Mouse (Mus musculus) kidney, postnatal 10 days (tissue): ENCODE measurements around the gene Rreb1.

Source experiments
- DNase-seq: peaks from one replicate; pipeline ENCODE4 v3.0.0; 2021; ENCODE audit warnings: mixed read lengths

Gene Rreb1

GRCm38 (mm10) chr13:37923643-37924460, 145.7 kb downstream of the Rreb1 start:
- no peak for DNase-seq

- DNase-seq: no peak
Measured at GRCm38 (mm10) chr13:37924461-37924948, 146.3 kb downstream of the Rreb1 start.

- no peak for DNase-seq
Measured at GRCm38 (mm10) chr13:37926394-37926793, 148.2 kb downstream of the Rreb1 start.

- DNase-seq: no peak
Measured at GRCm38 (mm10) chr13:37929532-37929931, 151.3 kb downstream of the Rreb1 start.

GRCm38 (mm10) chr13:37930091-37930490, 151.9 kb downstream of the Rreb1 start:
- no peak for DNase-seq

GRCm38 (mm10) chr13:37930621-37931020, 152.4 kb downstream of the Rreb1 start:
- no peak for DNase-seq

GRCm38 (mm10) chr13:37931210-37931922, 153.2 kb downstream of the Rreb1 start:
- DNase-seq: peak; percentile 66

GRCm38 (mm10) chr13:37934075-37934474, 155.9 kb downstream of the Rreb1 start:
- DNase-seq: no peak

GRCm38 (mm10) chr13:37934920-37935319, 156.7 kb downstream of the Rreb1 start:
- DNase-seq: no peak

- DNase-seq: no peak
Measured at GRCm38 (mm10) chr13:37936351-37936750, 158.2 kb downstream of the Rreb1 start.

GRCm38 (mm10) chr13:37940167-37940566, 162.0 kb downstream of the Rreb1 start:
- DNase-seq: no peak

- DNase-seq: no peak
Measured at GRCm38 (mm10) chr13:37940649-37941048, 162.4 kb downstream of the Rreb1 start.

GRCm38 (mm10) chr13:37941138-37941645, 163.0 kb downstream of the Rreb1 start:
- no peak for DNase-seq

GRCm38 (mm10) chr13:37941950-37942886, 164.0 kb downstream of the Rreb1 start:
- DNase-seq: peak; percentile 57

GRCm38 (mm10) chr13:37942887-37943331, 164.7 kb downstream of the Rreb1 start:
- peak; percentile 56 for DNase-seq

- DNase-seq: no peak
Measured at GRCm38 (mm10) chr13:37943466-37943865, 165.3 kb downstream of the Rreb1 start.

- DNase-seq: peak; percentile 65
Measured at GRCm38 (mm10) chr13:37944306-37944705, 166.1 kb downstream of the Rreb1 start.

GRCm38 (mm10) chr13:37945392-37945791, 167.2 kb downstream of the Rreb1 start:
- no peak for DNase-seq

- DNase-seq: peak; percentile 94
Measured at GRCm38 (mm10) chr13:37946734-37947133, 168.5 kb downstream of the Rreb1 start.

- no peak for DNase-seq
Measured at GRCm38 (mm10) chr13:37952981-37953380, 174.8 kb downstream of the Rreb1 start.

GRCm38 (mm10) chr13:37954318-37954717, 176.1 kb downstream of the Rreb1 start:
- no peak for DNase-seq

GRCm38 (mm10) chr13:37958498-37959238, 180.5 kb downstream of the Rreb1 start:
- DNase-seq: no peak
